Mouse (Mus musculus) heart, postnatal 25 days (tissue): ENCODE results near the gene Ercc5. TPM values are rescaled to one million over a fixed set of nuclear protein-coding genes. Genes with fewer than 3 reads are reported as not detected.
A peak's percentile ranks its signal among the peaks of the same experiment; 100 is the strongest.

ENCODE experiments used
- DNase-seq: peaks from one replicate; pipeline ENCODE4 v3.0.0; 2022; ENCODE audit warnings: low spot score
- intact Hi-C: fragments of 180-260 bp; cut with DNase I; formaldehyde crosslinking; loops from one replicate; pipeline ENCODE4 v1.15.1; 2025
- total RNA-seq, 2 experiments: library from RNA; stranded (reverse); gene quantifications; 2 replicates each; pipeline ENCODE4 v1.2.3; 2021

Ercc5 gene
- total RNA-seq, 2 experiments from 2014 or later: 16.0 to 19.4 TPM

DNA sequence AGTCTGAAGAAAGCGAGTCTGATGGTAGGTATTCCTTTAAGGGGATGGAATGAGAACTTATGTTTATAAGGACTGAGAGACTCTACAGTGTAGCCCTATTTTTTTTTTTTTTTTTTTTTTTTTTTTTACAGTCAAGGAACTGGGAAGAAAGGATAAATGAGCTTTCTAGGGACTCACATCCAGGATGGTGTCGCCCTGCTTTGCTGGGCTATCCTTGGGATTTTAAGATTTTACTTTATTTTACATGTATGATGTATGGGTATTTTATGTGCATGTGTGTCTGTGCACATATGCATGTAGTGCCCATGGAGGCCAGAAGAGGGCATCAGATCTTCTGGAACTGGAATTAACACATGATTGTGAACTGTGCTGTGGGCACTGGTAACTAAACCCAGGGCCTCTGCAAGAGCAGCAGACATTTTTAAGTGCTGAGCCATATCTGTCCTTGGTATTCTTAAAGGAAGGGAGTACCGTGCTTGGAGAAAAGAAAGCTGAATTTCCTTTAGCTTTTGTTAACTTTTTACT, 20.4 kb downstream of the Ercc5 start:
- intact Hi-C loops: no loop called here
- DNase-seq: no peak

- intact Hi-C loops: no loop called here
- no peak for DNase-seq
These were observed 25.1 kb downstream of the Ercc5 start for GRCm38 (mm10) chr1:44172656-44173055.

- intact Hi-C loops: no loop called here
- no peak for DNase-seq
These were observed 26.4 kb downstream of the Ercc5 start for GRCm38 (mm10) chr1:44173903-44174302.

DNA sequence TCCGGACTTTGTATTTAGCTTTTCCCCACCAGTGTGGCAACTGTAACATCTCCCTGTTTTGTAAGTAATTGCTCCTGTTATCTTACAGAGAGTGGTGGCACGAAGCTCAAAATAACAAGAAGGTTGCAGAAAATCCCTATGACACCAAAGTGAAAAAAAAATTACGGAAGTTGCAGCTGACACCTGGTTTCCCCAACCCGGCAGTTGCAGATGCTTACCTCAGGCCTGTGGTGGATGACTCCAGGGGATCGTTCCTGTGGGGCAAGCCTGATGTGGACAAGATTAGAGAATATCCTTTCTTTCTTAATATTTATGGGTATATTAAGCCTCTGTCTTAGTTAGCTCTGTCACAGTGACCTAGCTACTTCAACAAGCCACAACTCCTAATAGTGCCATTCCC, 30.5 kb downstream of the Ercc5 start:
- DNase-seq: no peak
- intact Hi-C loops: no loop called here

GRCm38 (mm10) chr1:44186396-44186795, 38.9 kb downstream of the Ercc5 start:
- no peak for DNase-seq
- intact Hi-C loops: no loop called here

DNA sequence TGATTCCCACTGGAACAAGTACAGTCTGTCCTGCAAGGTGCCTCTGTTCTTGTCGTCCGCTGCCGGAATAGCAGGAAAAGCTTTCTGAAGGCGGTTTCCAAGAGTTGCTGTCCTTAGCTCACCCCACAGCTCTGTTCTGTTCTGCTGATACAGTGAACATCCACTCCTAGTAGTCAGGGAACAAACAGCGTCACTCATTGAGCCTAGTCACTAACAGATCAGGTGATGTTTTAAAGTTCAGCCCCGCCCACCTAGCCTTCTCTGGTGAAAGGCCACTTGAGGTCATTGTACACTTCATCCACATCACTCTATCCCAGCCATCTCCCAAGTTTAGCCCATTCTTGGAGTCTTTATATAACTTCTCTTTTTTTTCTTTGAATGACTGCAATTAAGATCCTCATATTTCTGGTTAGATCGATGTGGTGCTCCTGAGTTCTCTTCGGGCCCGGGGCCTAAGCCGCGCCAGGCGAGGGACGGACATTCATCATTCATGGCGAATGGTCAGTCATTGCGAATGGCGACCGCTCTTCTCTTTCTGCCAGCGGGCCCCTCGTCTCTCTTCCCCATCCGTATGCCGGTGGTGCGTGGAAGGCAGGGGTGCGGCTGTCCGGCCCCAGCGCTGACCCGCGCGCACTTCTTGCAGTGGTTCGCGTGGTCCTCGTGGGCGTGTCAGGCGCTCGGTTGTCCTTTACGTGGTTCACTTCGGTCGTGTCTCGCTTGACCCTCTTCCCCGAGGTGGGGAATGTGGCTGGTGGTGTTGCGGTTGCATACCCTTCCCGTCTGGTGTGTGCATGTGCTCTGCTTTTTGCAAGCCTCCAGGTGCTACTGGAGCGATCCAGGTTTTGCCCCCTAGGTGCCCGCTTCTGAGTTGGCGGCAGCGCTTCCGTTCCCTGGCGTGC, 51.0 kb downstream of the Ercc5 start:
- intact Hi-C loops: no loop called here
- DNase-seq: peak; percentile 9

DNA sequence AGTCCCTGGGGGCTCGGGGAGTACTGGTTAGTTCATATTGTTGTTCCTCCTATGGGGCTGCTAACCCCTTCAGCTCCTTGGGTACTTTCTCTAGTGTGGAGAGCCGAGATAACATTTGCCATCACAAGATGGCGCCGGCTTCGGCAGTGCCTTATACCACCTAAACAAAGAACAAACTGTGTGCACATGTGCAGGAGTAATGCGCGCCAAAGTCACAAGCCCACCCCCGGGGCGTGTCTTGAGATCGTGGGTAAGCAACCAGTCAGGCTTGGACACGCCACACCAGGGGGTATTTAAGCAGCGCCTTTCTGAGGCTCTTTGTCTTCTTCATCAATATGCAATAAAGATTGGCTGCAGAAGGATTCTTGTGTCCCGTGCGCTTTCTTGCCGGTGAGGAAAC, 55.3 kb downstream of the Ercc5 start:
- DNase-seq: no peak

DNA sequence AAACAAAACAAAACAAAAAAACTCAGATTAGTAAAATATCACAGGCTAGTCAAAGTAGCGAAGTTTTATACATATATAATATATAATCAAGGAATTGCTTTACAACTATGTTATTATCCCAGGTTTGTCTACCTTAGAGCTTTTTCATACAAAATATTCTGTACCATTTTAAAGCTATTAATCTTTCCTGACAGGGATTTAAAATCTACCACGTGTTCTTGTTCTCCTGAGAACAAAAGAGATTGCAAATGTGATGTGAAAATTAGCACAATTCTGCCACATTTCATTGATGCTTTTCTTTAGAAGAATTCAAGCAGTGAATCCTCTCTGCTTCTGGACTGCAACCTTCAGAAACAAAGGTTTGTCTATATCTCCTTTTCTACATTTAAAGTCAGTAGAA, 66.9 kb downstream of the Ercc5 start:
- intact Hi-C loops: no loop called here
- DNase-seq: no peak

More for the DNA sequence above, 55.3 kb downstream of the Ercc5 start:
- intact Hi-C loops: no loop called here

GRCm38 (mm10) chr1:44216352-44217116, 69.0 kb downstream of the Ercc5 start:
- intact Hi-C loops: no loop called here

DNA sequence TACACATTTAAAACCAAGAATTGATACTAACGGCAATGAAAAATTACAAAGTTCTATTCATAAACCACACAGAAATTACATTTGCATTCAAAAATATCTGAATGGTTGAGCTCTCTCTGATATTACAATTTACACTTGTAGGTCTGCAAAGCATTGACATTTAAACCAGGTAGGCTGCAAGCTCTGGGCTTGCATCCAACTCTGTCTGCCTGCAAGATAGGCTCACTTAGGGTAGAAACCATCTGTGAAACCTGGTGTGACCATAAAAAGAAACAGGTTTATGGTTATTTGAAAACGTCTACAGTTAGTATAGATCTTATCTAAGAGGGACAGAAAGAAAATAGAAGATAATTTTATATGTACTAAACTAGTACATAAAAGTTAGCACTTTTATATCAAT, 69.6 kb downstream of the Ercc5 start:
- intact Hi-C loops: no loop called here
- no peak for DNase-seq

More at GRCm38 (mm10) chr1:44216352-44217116, 69.0 kb downstream of the Ercc5 start:
- DNase-seq: peak; percentile 9

DNA sequence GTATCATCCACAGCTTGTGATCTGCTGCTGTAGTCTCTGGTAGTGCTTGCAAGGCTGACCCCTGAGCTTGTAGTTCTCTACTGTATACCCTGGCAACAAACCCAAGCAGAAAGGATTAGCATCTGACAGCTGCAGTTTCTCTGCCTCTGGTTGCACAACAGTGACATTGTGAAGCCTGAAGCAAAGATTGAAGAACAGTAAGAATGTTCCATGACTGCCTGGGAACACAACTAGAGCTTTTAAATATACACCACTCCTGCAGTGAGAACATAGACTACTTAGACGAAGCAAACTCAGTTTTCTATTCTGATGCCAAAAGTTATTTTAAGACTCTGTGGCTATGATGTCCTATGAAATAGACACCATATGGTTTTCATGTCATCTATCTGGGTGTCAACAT, 71.3 kb downstream of the Ercc5 start, which contains the start of gene Mettl21e:
Gene Mettl21e (minus strand): TSS at position 86 of the 400 bp plus-strand sequence.
- DNase-seq: peak; percentile 11
- intact Hi-C loops: no loop called here

- no peak for DNase-seq
- intact Hi-C loops: loop anchor here (5.0 kb wide), 2 partner anchors 513 to 1538 kb away; no protein-coding TSS in a partner anchor
These were observed 81.5 kb downstream of the Ercc5 start for GRCm38 (mm10) chr1:44229044-44229443.

Other genes starting within 250 kb of the Ercc5 start
- gene Tpp2, start 214.1 kb upstream of the Ercc5 start, total RNA-seq: 10 to 100 TPM; 41.5 to 44.2 TPM
- not detected for gene Mettl21c, start 127.7 kb upstream of the Ercc5 start, total RNA-seq
- gene Gm8251, start 85.8 kb upstream of the Ercc5 start, total RNA-seq: not detected
- gene Tex30, start 45.3 kb upstream of the Ercc5 start, total RNA-seq: 1 to 10 TPM; 5.3 to 8.0 TPM
- 10 to 100 TPM; 23.0 to 24.9 TPM for gene Kdelc1, start 28.9 kb upstream of the Ercc5 start, total RNA-seq
- 10 to 100 TPM in 1 of 2 experiments, 1 to 10 TPM in 1; 10.0 to 11.3 TPM for gene Bivm, start 28.8 kb upstream of the Ercc5 start, total RNA-seq
- under 1 TPM in 1 of 2 experiments, not detected in 1; 0.08 TPM for gene Mettl21e, start 71.2 kb downstream of the Ercc5 start, total RNA-seq